In genomic region chr2:154576876-154577743, GRCm38 (mm10) we compare ENCODE assay signal across 13 mouse cellular contexts. TPM values are rescaled to one million over a fixed set of nuclear protein-coding genes. Genes with fewer than 3 reads are reported as not detected.
A peak's percentile ranks its signal among the peaks of the same experiment; 100 is the strongest.
DNase-seq lines count a peak whose midpoint lies in the region; ATAC-seq lines count a peak whose summit lies in the region.
"Had no signal": no experiment of that assay in that cellular context is flagged by ENCODE, and none has a peak within 500 bp of the region (broad histone marks: within the 10 kb centered on the region; RNA-seq: fewer than 3 reads in every experiment).

No protein-coding gene starts in this region.

- H3K4me2 ChIP-seq in heart, embryonic 16.5 days (ENCODE audit: low read depth, low read length), result no peak overlapping the region
- no peak overlapping the region for H3K4me2 ChIP-seq in embryonic facial prominence, embryonic 14.5 days (ENCODE audit: low read depth, low read length)
- peak overlapping the region; percentile 5; the same call in 1 of the 2 replicates for H3K4me2 ChIP-seq in midbrain, embryonic 12.5 days (replicated peaks)
- H3K4me2 ChIP-seq: limb, embryonic 13.5 days; stomach, embryonic 15.5 days had no signal

- peak overlapping the region; percentile 43; the same call in 1 of the 2 replicates for H3K9ac ChIP-seq in heart, embryonic 16.5 days (ENCODE audit: low read length)
- no peak overlapping the region for H3K9ac ChIP-seq in embryonic facial prominence, embryonic 14.5 days (ENCODE audit: low read depth, low read length)
- no peak overlapping the region; the same call in 1 of the 2 replicates for H3K9ac ChIP-seq in midbrain, embryonic 12.5 days (replicated peaks)
- H3K9ac ChIP-seq: limb, embryonic 13.5 days; stomach, embryonic 15.5 days had no signal

- 0 out of 2 replicates have a peak overlapping the region, but pooled peaks have one; percentile 24 for H3K27ac ChIP-seq in heart, embryonic 16.5 days (ENCODE audit: low read length)
- no peak overlapping the region for H3K27ac ChIP-seq in embryonic facial prominence, embryonic 14.5 days (replicated peaks; ENCODE audit: low read depth, low read length)
- H3K27ac ChIP-seq in midbrain, embryonic 12.5 days (replicated peaks), result peak overlapping the region; percentile 80
- H3K27ac ChIP-seq: limb, embryonic 13.5 days; stomach, embryonic 15.5 days had no signal

- no peak for DNase-seq in heart, postnatal 25 days (ENCODE audit: low spot score)
- peak; percentile 52 for DNase-seq in embryonic facial prominence, embryonic 14.5 days (ENCODE audit: low spot score)
- peak; percentile 64 to 75 for DNase-seq in thymus, postnatal 10 days (ENCODE audit: low spot score in 2 of 2)
- DNase-seq in adipocyte (ENCODE audit: low spot score), result no peak
- no peak for DNase-seq in layer of hippocampus, postnatal 36 days
- DNase-seq in cerebellum, postnatal 4 days (ENCODE audit: low spot score in 2 of 2), result no peak
- DNase-seq: cerebellum, adult 18-20 months; kidney, postnatal 4 days had no signal

- no peaks in the 10 kb centered on the region for H3K27me3 ChIP-seq in heart, embryonic 16.5 days (ENCODE audit: control insufficient read depth, insufficient read depth, low read length)
- H3K27me3 ChIP-seq in embryonic facial prominence, embryonic 14.5 days (replicated peaks; ENCODE audit: control insufficient read depth, insufficient read depth, low read length), result no peaks in the 10 kb centered on the region
- no peaks in the 10 kb centered on the region for H3K27me3 ChIP-seq in midbrain, embryonic 12.5 days
- H3K27me3 ChIP-seq: limb, embryonic 13.5 days; stomach, embryonic 15.5 days had no signal

- H3K4me1 ChIP-seq in heart, embryonic 16.5 days (ENCODE audit: control insufficient read depth, insufficient read depth, low read length), result 0 out of 2 replicates have a peak, but pooled peaks cover 4% of the 10 kb centered on the region
- H3K4me1 ChIP-seq in embryonic facial prominence, embryonic 14.5 days (ENCODE audit: control insufficient read depth, insufficient read depth, low read length), result 0 out of 2 replicates have a peak, but pooled peaks cover 2% of the 10 kb centered on the region
- peaks cover 22% of the 10 kb centered on the region for H3K4me1 ChIP-seq in midbrain, embryonic 12.5 days
- H3K4me1 ChIP-seq: stomach, embryonic 15.5 days had no signal

- 52% methylated on average over 12 of the region's 12 CpGs for WGBS in heart, embryonic 16.5 days
- WGBS in embryonic facial prominence, embryonic 14.5 days, result 50% methylated on average over 9 of the region's 12 CpGs
- WGBS in midbrain, embryonic 12.5 days, result 23% methylated on average over 12 of the region's 12 CpGs

- intact Hi-C loops in heart, postnatal 25 days (cut with DNase I), result no loop called here

- peak; percentile 46; the same call in 1 of the 2 replicates for ATAC-seq in heart, embryonic 16.5 days (replicated peaks; ENCODE audit: extremely low read depth, insufficient read depth, low FRiP score)
- peak; percentile 33; the same call in 1 of the 2 replicates for ATAC-seq in embryonic facial prominence, embryonic 14.5 days (ENCODE audit: low read depth)
- peak; percentile 86 for ATAC-seq in midbrain, embryonic 12.5 days (ENCODE audit: low FRiP score, low read depth)

- no peaks in the 10 kb centered on the region for H3K36me3 ChIP-seq in heart, embryonic 16.5 days (ENCODE audit: control insufficient read depth, insufficient read depth)
- H3K36me3 ChIP-seq in embryonic facial prominence, embryonic 14.5 days (ENCODE audit: control insufficient read depth, insufficient read depth, low read length), result no peaks in the 10 kb centered on the region
- H3K36me3 ChIP-seq in midbrain, embryonic 12.5 days, result no peaks in the 10 kb centered on the region
- H3K36me3 ChIP-seq: limb, embryonic 13.5 days; stomach, embryonic 15.5 days had no signal

- no peaks in the 10 kb centered on the region for H3K9me3 ChIP-seq in heart, embryonic 16.5 days (replicated peaks; ENCODE audit: control insufficient read depth, low read length)
- H3K9me3 ChIP-seq in embryonic facial prominence, embryonic 14.5 days (ENCODE audit: control insufficient read depth, low read length), result no peaks in the 10 kb centered on the region
- H3K9me3 ChIP-seq in midbrain, embryonic 12.5 days, result no peaks in the 10 kb centered on the region
- H3K9me3 ChIP-seq: limb, embryonic 13.5 days; stomach, embryonic 15.5 days had no signal

- no peak overlapping the region for H3K4me3 ChIP-seq in heart, embryonic 16.5 days (ENCODE audit: low read length)
- no peak overlapping the region for H3K4me3 ChIP-seq in embryonic facial prominence, embryonic 14.5 days (ENCODE audit: low read depth, low read length)
- no peak overlapping the region for H3K4me3 ChIP-seq in midbrain, embryonic 12.5 days
- H3K4me3 ChIP-seq: erythroblast, embryonic 14.5 days; limb, embryonic 13.5 days; stomach, embryonic 15.5 days had no signal

RNA-seq across cellular contexts. Expression of gene E2f1, which starts 7.4 kb away (rescaled TPM):
- polyA plus RNA-seq in heart, embryonic 16.5 days (2015; fragmentation: Nextera tagmentation; extraction: Ambion mirVana), result 18.9 and 22.1 TPM in 2 replicates
- 1 to 10 TPM; 1.1 to 1.2 TPM for total RNA-seq in heart, postnatal 25 days (2021)
- 8.8 and 10.5 TPM in 2 replicates for polyA plus RNA-seq in embryonic facial prominence, embryonic 14.5 days (2014; fragmentation: Nextera tagmentation; extraction: Ambion mirVana)
- polyA plus RNA-seq in midbrain, embryonic 12.5 days (2016; fragmentation: Nextera tagmentation; extraction: Ambion mirVana), result 36.0 and 41.1 TPM in 2 replicates
- total RNA-seq in layer of hippocampus, postnatal 36 days (2021), result 1 to 10 TPM; 4.9 to 5.8 TPM

RNA-seq across cellular contexts. Expression of gene Necab3, which starts 18.4 kb away (rescaled TPM):
- polyA plus RNA-seq in heart, embryonic 16.5 days (2015; fragmentation: Nextera tagmentation; extraction: Ambion mirVana), result 1.7 and 2.8 TPM in 2 replicates
- total RNA-seq in heart, postnatal 25 days (2021), result under 1 TPM; 0.36 to 0.39 TPM
- 2.4 and 3.9 TPM in 2 replicates for polyA plus RNA-seq in embryonic facial prominence, embryonic 14.5 days (2014; fragmentation: Nextera tagmentation; extraction: Ambion mirVana)
- polyA plus RNA-seq in midbrain, embryonic 12.5 days (2016; fragmentation: Nextera tagmentation; extraction: Ambion mirVana), result 11.9 and 12.3 TPM in 2 replicates
- total RNA-seq in layer of hippocampus, postnatal 36 days (2021), result 10 to 100 TPM; 26.8 to 28.6 TPM

RNA-seq across cellular contexts. Expression of gene Actl10, which starts 25.5 kb away (rescaled TPM):
- 0.16 and 0.19 TPM in 2 replicates for polyA plus RNA-seq in heart, embryonic 16.5 days (2015; fragmentation: Nextera tagmentation; extraction: Ambion mirVana)
- total RNA-seq in heart, postnatal 25 days (2021), result not detected
- not detected in 2 replicates for polyA plus RNA-seq in embryonic facial prominence, embryonic 14.5 days (2014; fragmentation: Nextera tagmentation; extraction: Ambion mirVana)
- polyA plus RNA-seq in midbrain, embryonic 12.5 days (2016; fragmentation: Nextera tagmentation; extraction: Ambion mirVana), result 0.60 and 1.1 TPM in 2 replicates
- total RNA-seq in layer of hippocampus, postnatal 36 days (2021), result not detected

RNA-seq across cellular contexts. Expression of gene Pxmp4, which starts 26.4 kb away (rescaled TPM):
- polyA plus RNA-seq in heart, embryonic 16.5 days (2015; fragmentation: Nextera tagmentation; extraction: Ambion mirVana), result 28.2 and 29.5 TPM in 2 replicates
- 10 to 100 TPM; 23.9 to 26.0 TPM for total RNA-seq in heart, postnatal 25 days (2021)
- 24.1 and 26.9 TPM in 2 replicates for polyA plus RNA-seq in embryonic facial prominence, embryonic 14.5 days (2014; fragmentation: Nextera tagmentation; extraction: Ambion mirVana)
- polyA plus RNA-seq in midbrain, embryonic 12.5 days (2016; fragmentation: Nextera tagmentation; extraction: Ambion mirVana), result 9.4 and 13.8 TPM in 2 replicates
- total RNA-seq in layer of hippocampus, postnatal 36 days (2021), result 10 to 100 TPM in 1 of 2 experiments, 1 to 10 TPM in 1; 10.0 to 10.5 TPM

RNA-seq across cellular contexts. Expression of gene 1700003F12Rik, which starts 30.2 kb away (rescaled TPM):
- 0.67 and 0.71 TPM in 2 replicates for polyA plus RNA-seq in heart, embryonic 16.5 days (2015; fragmentation: Nextera tagmentation; extraction: Ambion mirVana)
- total RNA-seq in heart, postnatal 25 days (2021), result not detected
- 0.63 and 0.78 TPM in 2 replicates for polyA plus RNA-seq in embryonic facial prominence, embryonic 14.5 days (2014; fragmentation: Nextera tagmentation; extraction: Ambion mirVana)
- polyA plus RNA-seq in midbrain, embryonic 12.5 days (2016; fragmentation: Nextera tagmentation; extraction: Ambion mirVana), result 2.2 and 3.3 TPM in 2 replicates
- under 1 TPM in 1 of 2 experiments, not detected in 1; 0.99 TPM for total RNA-seq in layer of hippocampus, postnatal 36 days (2021)
- polyA plus RNA-seq: erythroblast, embryonic 14.5 days had no signal

Comparison
In these comparisons a context has a peak if more than half of its experiments do, and no peak if none do; other contexts are left out.
1. ATAC-seq: peak in every context shown above with its lines; median percentile 86 in midbrain, embryonic 12.5 days; 46 in heart, embryonic 16.5 days; 33 in embryonic facial prominence, embryonic 14.5 days.
2. DNase-seq: peak in embryonic facial prominence, embryonic 14.5 days (single experiment) and thymus, postnatal 10 days (2 of 2); none in heart, postnatal 25 days (single experiment), adipocyte (single experiment), layer of hippocampus, postnatal 36 days (0 of 2) and cerebellum, postnatal 4 days (0 of 2).